Mouse (Mus musculus) liver, postnatal 0 days (tissue): ENCODE measurements at regions not wholly inside any gene's neighbourhood (a gene's known extent, or its start where the extent isn't known, plus 50 kb on each side); places are given as distances from the start of the nearest gene placed in this dataset.

Experiments used
- CTCF ChIP-seq: sonication (generic); IDR thresholded peaks from 2 replicates; pipeline ENCODE4 v1.5.1; 2016; ENCODE audit warnings: antibody characterized with exemption, low read depth
- EP300 ChIP-seq: IDR thresholded peaks from 2 replicates; pipeline ENCODE4 v1.6.1; 2016; ENCODE audit warnings: antibody characterized with exemption, low read depth, mild to moderate bottlenecking

DNA sequence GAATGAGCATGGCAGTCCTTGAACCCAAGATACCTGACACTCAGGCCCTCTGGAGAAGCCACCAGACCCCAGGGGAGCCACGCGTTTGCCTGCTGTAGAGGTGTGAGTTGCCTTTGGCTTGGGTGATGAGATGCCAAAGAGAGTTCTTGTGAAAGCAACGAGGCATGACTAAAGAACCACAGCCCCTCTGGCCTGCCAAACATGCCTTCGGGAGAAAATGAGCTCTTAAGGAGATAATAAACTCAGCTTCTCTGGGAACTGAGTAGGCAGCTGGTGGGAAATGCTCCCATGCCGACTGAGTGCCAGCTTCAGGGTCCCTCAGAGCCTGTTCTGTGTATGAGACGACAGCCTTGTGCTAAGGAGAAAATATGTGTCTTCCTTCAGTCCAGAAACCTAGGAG, 160.1 kb downstream of the Klhl25 start:
- TF ChIP-seq CTCF = no peak
- no peak for TF ChIP-seq EP300
